Mouse (Mus musculus) c-Kit-positive CD71-positive TER-119-positive erythroid progenitor cells, embryonic 14.5 days (primary cell): Measurements from ENCODE around the gene Rnf157.
A peak's percentile ranks its signal among the peaks of the same experiment; 100 is the strongest.

Experiments
- DNase-seq: peaks from one replicate; pipeline ENCODE4 v3.0.0-alpha.2; 2013; ENCODE audit warnings: low spot score

Gene Rnf157

DNA sequence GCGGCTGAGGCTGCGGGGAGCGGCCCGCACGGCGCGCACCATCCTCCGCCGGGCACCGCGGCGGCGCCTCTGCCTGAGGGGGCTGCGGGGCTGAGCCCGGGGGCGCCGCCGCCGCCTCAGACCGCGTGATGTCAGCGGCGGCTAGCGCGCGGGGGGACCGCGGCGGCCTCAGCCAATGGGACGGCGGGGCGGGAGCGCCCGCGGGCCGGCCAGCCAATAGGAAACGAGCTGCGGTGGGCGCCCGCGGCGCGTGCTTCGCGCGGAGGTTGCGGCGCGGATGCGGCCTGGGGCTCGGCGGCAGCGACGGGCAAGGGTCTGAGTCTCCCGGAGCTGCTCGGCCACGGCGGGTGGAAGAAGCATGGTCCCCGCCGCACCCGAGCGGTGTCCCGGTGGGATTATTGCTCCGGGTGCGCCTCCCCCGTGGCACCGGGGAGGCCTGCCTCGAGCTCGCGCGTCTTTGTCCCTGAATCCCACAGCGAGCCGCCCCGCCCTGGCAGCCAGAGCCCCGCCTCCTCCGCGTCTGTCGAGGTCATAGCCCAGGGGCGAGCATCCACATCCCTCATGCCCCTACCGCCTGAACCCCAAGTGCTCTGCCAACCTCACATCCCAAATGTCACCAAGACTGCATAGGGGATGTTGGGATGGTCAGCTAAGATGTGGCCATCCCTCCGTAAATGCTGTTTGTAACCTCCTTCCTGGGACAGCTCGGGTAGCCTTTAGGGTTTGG lies at the start of gene Rnf157:
Rnf157 (minus strand) TSS at position 129 of the 727 bp plus-strand sequence.
- no peak for DNase-seq

GRCm38 (mm10) chr11:116459786-116460185 lies 47.0 kb upstream of the Rnf157 start:
- no peak for DNase-seq

DNA sequence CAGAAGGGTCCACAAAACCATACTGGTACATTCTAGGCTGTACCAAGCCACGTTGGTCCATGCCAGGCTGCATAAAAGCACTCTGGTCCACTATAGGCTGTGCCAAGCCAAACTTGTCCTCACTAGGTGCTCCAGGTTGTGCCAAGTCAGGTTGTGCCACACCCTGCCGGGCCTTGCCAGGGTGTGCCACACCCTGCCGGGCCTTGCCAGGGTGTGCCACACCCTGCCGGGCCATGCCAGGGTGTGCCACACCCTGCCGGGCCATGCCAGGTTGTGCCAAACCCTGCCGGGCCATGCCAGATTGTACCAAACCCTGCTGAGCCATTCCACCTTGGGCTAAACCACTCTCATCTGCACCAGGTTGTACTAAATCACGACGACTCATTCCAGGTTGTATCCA lies 43.4 kb upstream of the Rnf157 start:
- DNase-seq: no peak

DNA sequence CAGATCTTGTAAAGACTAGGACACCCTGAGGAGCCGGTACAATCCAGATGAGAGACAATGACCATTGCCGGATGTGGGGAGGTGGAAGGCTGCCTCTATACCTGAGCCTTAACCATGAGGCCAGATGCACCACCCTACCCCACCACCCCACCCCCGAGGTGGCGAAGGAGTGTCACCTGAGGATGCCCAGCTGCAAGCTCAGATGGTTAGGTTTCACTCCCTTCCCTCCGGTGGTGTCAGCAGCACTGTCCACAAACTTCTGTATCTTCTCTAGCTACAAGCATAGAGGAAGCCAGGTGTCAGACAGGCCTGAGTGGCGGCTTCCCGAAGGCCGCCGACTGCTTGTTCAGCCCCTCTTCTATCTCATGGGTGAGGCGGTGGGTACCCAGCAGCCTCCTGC lies 41.1 kb upstream of the Rnf157 start:
- no peak for DNase-seq

GRCm38 (mm10) chr11:116449341-116449740 lies 36.5 kb upstream of the Rnf157 start:
- DNase-seq: no peak

DNA sequence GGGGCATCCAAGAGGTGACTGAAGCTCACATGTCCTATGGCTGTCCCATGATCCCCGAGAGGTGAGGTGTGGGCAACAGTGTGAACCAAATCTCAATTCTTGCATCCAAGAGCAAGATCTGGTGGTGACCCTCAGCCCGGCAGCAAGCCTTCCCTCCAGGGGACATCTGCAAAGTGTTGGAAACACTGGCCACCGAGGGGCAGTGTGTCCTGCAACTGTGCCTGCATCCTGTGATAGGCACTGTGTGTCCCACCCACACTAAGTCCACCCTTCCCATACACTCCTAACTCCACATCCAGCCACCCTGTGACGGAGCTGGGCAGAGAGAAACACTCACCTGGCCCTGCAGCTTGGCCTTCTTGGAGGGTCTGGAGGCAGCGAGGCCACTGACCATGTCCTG lies 35.0 kb upstream of the Rnf157 start:
- DNase-seq: no peak

GRCm38 (mm10) chr11:116446308-116446887 lies 33.6 kb upstream of the Rnf157 start:
- DNase-seq: no peak

GRCm38 (mm10) chr11:116445596-116446307 lies 32.9 kb upstream of the Rnf157 start:
- DNase-seq: peak; percentile 87

DNA sequence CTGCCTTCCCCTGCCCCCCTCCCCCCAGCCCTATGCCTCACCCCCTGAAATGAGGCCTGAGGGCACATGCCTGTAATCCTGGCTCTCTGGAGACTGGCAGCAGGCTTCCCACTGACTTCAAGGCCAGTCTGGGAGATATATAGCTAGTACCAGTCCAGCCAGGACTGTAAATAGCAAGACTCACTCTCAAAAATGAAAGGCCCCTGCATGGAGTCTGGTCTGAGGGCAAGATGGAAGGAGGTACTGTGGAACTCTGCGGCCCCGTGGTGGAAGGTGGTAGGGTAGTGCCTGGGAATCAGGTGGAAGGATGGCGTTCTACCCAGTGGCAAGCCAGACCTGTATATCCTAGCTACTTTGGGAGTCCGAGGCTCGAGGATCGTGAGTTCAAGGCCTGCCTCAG lies 31.1 kb upstream of the Rnf157 start:
- DNase-seq: no peak

GRCm38 (mm10) chr11:116443311-116443710 lies 30.5 kb upstream of the Rnf157 start:
- no peak for DNase-seq

DNA sequence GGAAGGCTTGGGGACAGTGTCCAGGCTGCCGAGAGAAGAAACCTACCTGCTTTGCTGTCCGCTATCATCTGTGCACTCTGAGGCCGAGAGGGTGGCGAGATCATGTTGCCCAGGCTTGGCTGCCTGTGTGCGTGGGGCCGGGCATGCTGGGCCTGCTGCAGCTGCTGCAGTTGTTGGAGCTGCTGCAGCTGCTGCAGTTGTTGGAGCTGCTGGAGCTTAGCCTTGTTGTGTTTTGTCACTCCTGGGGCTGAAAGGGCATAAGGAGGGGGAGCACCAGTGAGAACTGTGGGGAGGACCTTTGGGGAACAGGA lies 30.0 kb upstream of the Rnf157 start:
- no peak for DNase-seq

DNA sequence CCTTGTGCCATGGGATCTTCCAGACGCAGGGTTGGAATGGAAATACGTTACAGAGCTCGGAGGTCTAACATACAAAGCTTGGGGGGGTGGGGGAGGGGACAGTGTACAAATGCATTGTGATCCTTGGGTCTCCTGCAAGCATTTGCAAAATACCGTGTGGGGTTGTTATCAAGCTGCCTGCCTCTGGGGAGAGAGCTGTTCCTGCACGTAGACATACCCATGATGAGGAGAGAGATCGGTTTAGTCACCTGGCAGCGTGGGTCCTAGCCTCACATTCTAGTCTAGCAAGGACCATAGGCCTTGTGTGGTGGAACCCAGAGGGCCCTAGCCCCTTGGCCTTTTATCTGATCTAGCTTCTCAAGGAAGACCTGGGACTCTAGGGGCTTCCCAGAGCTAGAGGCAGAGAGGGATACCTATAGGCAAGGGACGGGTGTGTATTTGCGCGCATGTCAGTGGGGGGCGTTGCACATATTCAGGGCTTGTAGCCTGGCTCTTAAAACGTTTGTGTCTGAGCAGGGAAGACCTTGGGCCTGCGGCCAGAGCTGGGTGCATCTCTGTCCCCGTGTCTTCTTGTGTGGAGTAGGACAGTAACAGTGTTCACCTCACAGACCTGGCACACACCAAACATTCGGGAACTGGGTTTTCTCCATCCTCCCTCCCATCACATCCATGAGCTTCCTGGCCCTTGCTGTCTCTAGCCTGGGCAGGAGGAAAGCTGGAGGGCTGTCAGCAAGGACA lies 29.5 kb upstream of the Rnf157 start:
- DNase-seq: no peak

DNA sequence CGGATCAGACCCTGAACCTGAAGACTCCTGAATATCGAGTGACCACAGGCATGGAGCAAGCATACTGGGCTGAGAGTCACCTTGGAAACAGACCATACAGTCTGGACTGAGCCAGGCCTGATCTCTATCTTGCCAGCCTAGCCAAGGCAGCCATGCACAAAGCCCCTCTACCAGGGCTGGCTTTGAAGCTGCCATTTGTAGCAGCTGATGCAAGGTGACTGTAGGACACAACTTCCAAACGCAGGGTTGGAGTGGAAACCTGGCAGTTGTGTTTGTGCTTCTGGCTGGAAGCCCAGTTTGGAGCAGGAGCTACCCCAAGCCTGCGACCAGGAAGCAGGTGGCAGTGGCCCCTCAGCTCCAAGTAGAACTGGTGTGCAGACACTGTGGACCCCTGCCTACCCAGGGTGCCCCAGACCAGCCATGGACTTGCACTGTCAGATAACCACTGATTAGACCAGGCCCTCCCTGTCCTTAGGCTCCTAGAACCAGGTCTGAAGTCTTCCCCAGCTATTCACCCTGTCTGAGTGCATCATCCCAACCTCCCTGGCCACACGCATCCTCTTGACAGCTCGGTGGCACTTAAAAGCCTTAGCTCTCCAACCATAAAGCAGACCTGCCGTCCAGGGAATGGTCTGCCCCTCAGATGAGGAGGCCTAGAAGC lies 27.7 kb upstream of the Rnf157 start:
- DNase-seq: no peak

- no peak for DNase-seq
Measured at GRCm38 (mm10) chr11:116439269-116440240, 26.7 kb upstream of the Rnf157 start.

DNA sequence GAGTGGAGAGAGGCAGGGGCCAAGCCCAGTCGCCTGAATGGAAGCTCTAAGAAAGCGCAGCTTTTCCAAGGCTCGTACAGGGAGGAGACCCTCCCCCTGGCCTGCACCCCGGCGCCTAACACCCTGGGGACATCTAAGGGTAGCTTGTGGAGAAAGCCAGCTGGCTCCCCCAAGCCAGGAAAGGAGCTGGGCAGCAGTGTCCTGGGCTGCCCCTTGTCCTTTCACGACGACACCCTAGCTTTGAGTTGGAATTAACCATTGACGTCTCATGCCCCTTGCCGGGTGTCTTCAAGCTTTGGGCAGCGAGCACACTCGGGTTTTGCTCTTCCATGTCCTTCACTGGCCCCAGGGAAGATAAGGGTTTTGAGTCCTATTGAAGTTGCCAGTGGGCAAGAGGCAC lies 24.7 kb upstream of the Rnf157 start:
- DNase-seq: no peak

GRCm38 (mm10) chr11:116436725-116437331 lies 24.0 kb upstream of the Rnf157 start:
- DNase-seq: no peak

GRCm38 (mm10) chr11:116435992-116436724 lies 23.3 kb upstream of the Rnf157 start:
- DNase-seq: no peak

DNA sequence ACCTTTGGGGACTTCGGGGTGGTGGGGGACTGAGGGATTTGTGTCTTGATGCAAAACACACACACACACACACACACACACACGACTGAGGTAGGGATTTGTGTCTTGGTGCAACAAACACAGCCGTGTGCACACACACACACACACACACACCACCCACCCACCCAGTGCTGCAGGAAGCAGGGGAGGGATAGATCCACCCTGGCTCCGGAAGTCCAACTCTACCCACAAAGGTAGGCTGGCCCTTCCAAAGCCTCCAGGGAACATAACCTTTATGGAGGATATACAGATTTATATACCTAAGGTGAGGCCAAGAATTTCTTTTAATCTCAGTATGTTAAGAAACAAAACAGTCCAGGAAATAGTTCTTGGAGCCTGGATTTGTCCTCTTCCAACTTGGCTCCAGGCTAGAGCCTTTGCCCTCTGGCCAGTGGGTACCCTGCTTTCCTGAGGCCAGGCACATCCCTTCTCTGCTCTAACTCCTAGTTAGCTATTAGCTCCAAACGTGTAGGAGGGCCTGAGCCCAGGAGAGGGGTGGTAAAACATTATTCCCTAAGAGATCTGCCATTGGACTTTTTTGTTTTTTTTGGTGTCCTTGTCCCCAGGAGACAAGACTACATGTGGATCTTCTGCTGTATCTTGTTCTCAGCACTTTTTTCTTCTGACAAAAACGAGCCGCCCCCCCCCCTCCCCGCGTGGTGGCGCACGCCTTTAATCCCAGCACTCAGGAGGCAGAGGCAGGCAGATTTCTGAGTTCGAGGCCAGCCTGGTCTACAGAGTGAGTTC lies 22.3 kb upstream of the Rnf157 start:
- DNase-seq: no peak
